In genomic region chr15:96953112-96953937, GRCm38 (mm10) we compare ENCODE assay signal across 8 mouse cellular contexts.
DNase-seq lines count a peak whose midpoint lies in the region; ATAC-seq and TF ChIP-seq lines count a peak whose summit lies in the region.

No protein-coding gene starts in this region.

- WGBS in hindbrain, postnatal 0 days, result 22% methylated on average over 23 of the region's 23 CpGs

- H3K27ac ChIP-seq in hindbrain, postnatal 0 days, result peak overlapping the region; percentile 76

- intact Hi-C loops in left cerebral cortex, postnatal 25 days (cut with DNase I), result loop anchor here (5.0 kb wide), 1 partner anchor 184 kb away; no protein-coding TSS in a partner anchor

- H3K27me3 ChIP-seq in hindbrain, postnatal 0 days (ENCODE audit: insufficient read depth, low read length), result no peaks in the 10 kb centered on the region

- peak; percentile 90 for TF ChIP-seq CTCF in hindbrain, postnatal 0 days (IDR thresholded peaks at IDR 0.05; ENCODE audit: low read depth)

- H3K9ac ChIP-seq in hindbrain, postnatal 0 days (replicated peaks; ENCODE audit: low read length), result peak overlapping the region; percentile 56

- peak; percentile 86 for ATAC-seq in hindbrain, postnatal 0 days
- no peak; the same call in 1 of the 2 replicates for ATAC-seq in erythroblast, adult 5-6 weeks (replicated peaks; ENCODE audit: low FRiP score, poor library complexity, severe bottlenecking)

- peak; percentile 63 for DNase-seq in MN1 (ENCODE audit: low spot score)
- peak; percentile 46 to 54 for DNase-seq in cerebellum, adult 18-20 months
- DNase-seq in forelimb bud, embryonic 11.5 days (ENCODE audit: low read depth, low spot score), result peak; percentile 78
- peak; percentile 90 for DNase-seq in hindbrain, postnatal 0 days (ENCODE audit: low spot score)
- peak; percentile 59 to 65 for DNase-seq in left cerebral cortex, postnatal 25 days (ENCODE audit: low spot score in 2 of 2)
- DNase-seq in mesoderm, embryonic 11.5 days (ENCODE audit: low read depth, low spot score), result peak; percentile 83
- peak; percentile 81 for DNase-seq in right cerebral cortex, postnatal 4 days

- peak overlapping the region; percentile 58 for H3K4me2 ChIP-seq in hindbrain, postnatal 0 days (ENCODE audit: low read depth, low read length)

- no peaks in the 10 kb centered on the region for H3K36me3 ChIP-seq in hindbrain, postnatal 0 days (ENCODE audit: insufficient read depth, low read length)

- no peaks in the 10 kb centered on the region for H3K9me3 ChIP-seq in hindbrain, postnatal 0 days (ENCODE audit: low read length)

- peak overlapping the region; percentile 34 for H3K4me3 ChIP-seq in hindbrain, postnatal 0 days (ENCODE audit: low read length)

- no peaks in the 10 kb centered on the region for H3K4me1 ChIP-seq in hindbrain, postnatal 0 days (ENCODE audit: insufficient read depth, low read length)
